ENCODE assay signal across 12 mouse cellular contexts in the genomic region with DNA sequence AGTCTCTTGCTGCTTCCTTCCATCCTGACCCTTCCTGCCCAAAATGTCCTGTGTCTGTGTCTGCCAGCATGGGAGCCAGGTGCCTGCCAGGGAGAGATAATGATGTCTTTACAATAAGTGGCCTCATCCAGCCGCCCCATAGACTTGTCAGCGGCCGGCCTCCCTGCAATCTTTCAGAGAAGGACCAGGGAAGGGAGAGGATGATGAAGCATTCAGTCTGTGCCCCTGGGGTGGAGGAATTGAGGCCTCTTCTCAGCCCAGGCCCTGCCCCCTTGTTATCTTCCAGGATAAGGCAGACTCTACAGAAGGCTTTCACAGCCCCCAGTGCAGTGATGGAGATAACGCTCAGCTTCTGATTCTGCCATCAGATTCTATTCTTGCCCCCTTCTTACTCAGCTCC. TPM values are rescaled to one million over a fixed set of nuclear protein-coding genes. Genes with fewer than 3 reads are reported as not detected.
DNase-seq lines count a peak whose midpoint lies in the region; ATAC-seq and TF ChIP-seq lines count a peak whose summit lies in the region.
"Had no signal": no experiment of that assay in that cellular context is flagged by ENCODE, and none has a peak within 500 bp of the region (broad histone marks: within the 10 kb centered on the region; RNA-seq: fewer than 3 reads in every experiment).

No protein-coding gene starts in this region.

- TF ChIP-seq RAD21 in MEL (IDR thresholded peaks at IDR 0.05; ENCODE audit: low read depth, low read length) = no peak

- TF ChIP-seq POLR2A in MEL (IDR thresholded peaks at IDR 0.05; ENCODE audit: control insufficient read depth in 1 of 2, insufficient read depth in 1 of 2, low read depth in 1 of 2, low read length in 2 of 2, poor library complexity in 1 of 2) = no peak

- WGBS in forebrain, embryonic 13.5 days = 52% methylated on average over 4 of the region's 4 CpGs
- 48% methylated on average over 4 of the region's 4 CpGs for WGBS in forebrain, embryonic 16.5 days
- 53% methylated on average over 4 of the region's 4 CpGs for WGBS in limb, embryonic 10.5 days
- 30% methylated on average over 4 of the region's 4 CpGs for WGBS in midbrain, embryonic 12.5 days

- H3K9ac ChIP-seq in forebrain, embryonic 13.5 days = 0 out of 2 replicates have a peak overlapping the region, but pooled peaks have one; percentile 21
- no peak overlapping the region for H3K9ac ChIP-seq in forebrain, embryonic 16.5 days (replicated peaks; ENCODE audit: low read depth, low read length)
- 0 out of 2 replicates have a peak overlapping the region, but pooled peaks have one; percentile 1 for H3K9ac ChIP-seq in MEL (ENCODE audit: control insufficient read depth, low read depth, low read length, poor library complexity, severe bottlenecking)
- H3K9ac ChIP-seq in midbrain, embryonic 12.5 days (replicated peaks) = no peak overlapping the region
- H3K9ac ChIP-seq: lung, embryonic 14.5 days had no signal

- H3K9me3 ChIP-seq in forebrain, embryonic 13.5 days (replicated peaks) = no peaks in the 10 kb centered on the region
- H3K9me3 ChIP-seq in forebrain, embryonic 16.5 days (ENCODE audit: control insufficient read depth, low read length) = no peaks in the 10 kb centered on the region
- H3K9me3 ChIP-seq in MEL (replicated peaks; ENCODE audit: insufficient read depth, low read length) = no peaks in the 10 kb centered on the region
- no peaks in the 10 kb centered on the region for H3K9me3 ChIP-seq in limb, embryonic 10.5 days (replicated peaks)
- no peaks in the 10 kb centered on the region for H3K9me3 ChIP-seq in midbrain, embryonic 12.5 days

- no peak overlapping the region for H3K4me2 ChIP-seq in forebrain, embryonic 13.5 days
- H3K4me2 ChIP-seq in forebrain, embryonic 16.5 days (ENCODE audit: low read length) = no peak overlapping the region
- H3K4me2 ChIP-seq in midbrain, embryonic 12.5 days (replicated peaks) = no peak overlapping the region
- H3K4me2 ChIP-seq: lung, embryonic 14.5 days had no signal

- peak; percentile 49 for DNase-seq in MEL (ENCODE audit: low read depth, low spot score)
- DNase-seq in limb, embryonic 10.5 days (ENCODE audit: low spot score) = no peak
- DNase-seq in thymus, postnatal 25 days = no peak
- no peak for DNase-seq in gastrocnemius, postnatal 10 days
- DNase-seq in lung, postnatal 10 days = no peak
- DNase-seq: adrenal gland, postnatal 36 days; cerebellum, postnatal 36 days; lung, embryonic 14.5 days had no signal

- no peak overlapping the region for H3K27ac ChIP-seq in forebrain, embryonic 13.5 days
- no peak overlapping the region for H3K27ac ChIP-seq in forebrain, embryonic 16.5 days (ENCODE audit: low read length)
- peak overlapping the region; percentile 68 for H3K27ac ChIP-seq in MEL (ENCODE audit: control insufficient read depth, low read depth, low read length)
- H3K27ac ChIP-seq in limb, embryonic 10.5 days = peak overlapping the region; percentile 68; the same call in 1 of the 2 replicates
- H3K27ac ChIP-seq in midbrain, embryonic 12.5 days (replicated peaks) = peak overlapping the region; percentile 60

- H3K79me2 ChIP-seq in MEL (ENCODE audit: control insufficient read depth, insufficient read depth, low read length, poor library complexity) = no peaks in the 10 kb centered on the region

- no peaks in the 10 kb centered on the region for H3K27me3 ChIP-seq in forebrain, embryonic 13.5 days
- no peaks in the 10 kb centered on the region for H3K27me3 ChIP-seq in forebrain, embryonic 16.5 days (replicated peaks; ENCODE audit: control insufficient read depth, insufficient read depth, low read length)
- no peaks in the 10 kb centered on the region for H3K27me3 ChIP-seq in MEL (ENCODE audit: control insufficient read depth in 1 of 2, insufficient read depth in 2 of 2, low read length in 2 of 2)
- H3K27me3 ChIP-seq in limb, embryonic 10.5 days (ENCODE audit: low read depth, poor library complexity, severe bottlenecking) = no peaks in the 10 kb centered on the region
- H3K27me3 ChIP-seq in midbrain, embryonic 12.5 days = no peaks in the 10 kb centered on the region
- H3K27me3 ChIP-seq: Patski had no signal

- H3K4me3 ChIP-seq in forebrain, embryonic 13.5 days = no peak overlapping the region
- H3K4me3 ChIP-seq in forebrain, embryonic 16.5 days (replicated peaks; ENCODE audit: low read length) = no peak overlapping the region
- H3K4me3 ChIP-seq in MEL (ENCODE audit: control insufficient read depth in 1 of 2, insufficient read depth in 1 of 2, low read depth in 2 of 2, low read length in 2 of 2) = no peak overlapping the region
- H3K4me3 ChIP-seq in limb, embryonic 10.5 days = no peak overlapping the region
- no peak overlapping the region for H3K4me3 ChIP-seq in midbrain, embryonic 12.5 days

- ATAC-seq in forebrain, embryonic 13.5 days = no peak
- ATAC-seq in forebrain, embryonic 16.5 days = no peak
- ATAC-seq in midbrain, embryonic 12.5 days (ENCODE audit: low FRiP score, low read depth) = 0 out of 2 replicates have a peak, but pooled peaks have one; percentile 35
- ATAC-seq: Patski had no signal

- no peak for TF ChIP-seq CTCF in MEL (IDR thresholded peaks at IDR 0.05 in 2 of 3, conservative IDR thresholded peaks at IDR 0.05 in 1 of 3; ENCODE audit: control insufficient read depth in 1 of 3, insufficient read depth in 1 of 3, low read depth in 2 of 3, low read length in 3 of 3, poor library complexity in 1 of 3, severe bottlenecking in 1 of 3)

- H3K36me3 ChIP-seq in forebrain, embryonic 13.5 days (ENCODE audit: poor library complexity, severe bottlenecking) = peaks cover 43% of the 10 kb centered on the region
- H3K36me3 ChIP-seq in forebrain, embryonic 16.5 days (ENCODE audit: control insufficient read depth, insufficient read depth) = peaks cover 2% of the 10 kb centered on the region; the same call in 1 of the 2 replicates
- peaks cover 6 to 28% of the 10 kb centered on the region in 2 experiments for H3K36me3 ChIP-seq in MEL (ENCODE audit: control insufficient read depth in 1 of 2, insufficient read depth in 2 of 2, low read length in 2 of 2)
- peaks cover 63% of the 10 kb centered on the region for H3K36me3 ChIP-seq in limb, embryonic 10.5 days
- peaks cover 54% of the 10 kb centered on the region for H3K36me3 ChIP-seq in midbrain, embryonic 12.5 days

- H3K4me1 ChIP-seq in forebrain, embryonic 13.5 days = peaks cover 18% of the 10 kb centered on the region
- H3K4me1 ChIP-seq in forebrain, embryonic 16.5 days (replicated peaks; ENCODE audit: control insufficient read depth, insufficient read depth, low read length) = peaks cover 17% of the 10 kb centered on the region
- peaks cover 23 to 37% of the 10 kb centered on the region in 2 experiments for H3K4me1 ChIP-seq in MEL (ENCODE audit: control insufficient read depth in 1 of 2, insufficient read depth in 2 of 2, low read length in 2 of 2)
- H3K4me1 ChIP-seq in limb, embryonic 10.5 days = peaks cover 36% of the 10 kb centered on the region
- H3K4me1 ChIP-seq in midbrain, embryonic 12.5 days = peaks cover 19% of the 10 kb centered on the region

- peak; percentile 53 to 73; a peak in 3 of 4 replicates for TF ChIP-seq EP300 in MEL (IDR thresholded peaks at IDR 0.05; ENCODE audit: low read depth in 1 of 2, low read length in 2 of 2)

TF ChIP-seq in MEL, 35 proteins besides CTCF, POLR2A, EP300 and RAD21 (continues in another document):
- TF ChIP-seq TCF12 (IDR thresholded peaks at IDR 0.05; ENCODE audit: low read depth, low read length) = peak; percentile 73; the same call in 1 of the 2 replicates

RNA-seq across cellular contexts. Expression of gene Mknk1, which starts 17.3 kb away (rescaled TPM):
- polyA plus RNA-seq in forebrain, embryonic 13.5 days (2015; fragmentation: Nextera tagmentation; extraction: Ambion mirVana) = 21.7 and 23.0 TPM in 2 replicates
- polyA plus RNA-seq in forebrain, embryonic 16.5 days (2015; fragmentation: Nextera tagmentation; extraction: Ambion mirVana) = 25.4 and 27.9 TPM in 2 replicates
- 24.0 and 25.8 TPM in 2 replicates for total RNA-seq in MEL (2012; rRNA removed)
- polyA plus RNA-seq in MEL (2012; ENCODE audit: insufficient read depth in 1 of 2, insufficient read length in 2 of 2, low read depth in 1 of 2, low replicate concordance in 2 of 2, missing spikeins in 1 of 2) = 10 to 100 TPM in 1 of 2 experiments, not detected in 1; 38.5 TPM
- 23.1 and 29.6 TPM in 2 replicates for polyA plus RNA-seq in limb, embryonic 10.5 days (2016; fragmentation: Nextera tagmentation; extraction: Ambion mirVana)
- 28.0 and 30.1 TPM in 2 replicates for polyA plus RNA-seq in midbrain, embryonic 12.5 days (2016; fragmentation: Nextera tagmentation; extraction: Ambion mirVana)
- 10 to 100 TPM; 28.9 to 30.6 TPM for total RNA-seq in gastrocnemius, postnatal 10 days (2021)

RNA-seq across cellular contexts. Expression of gene Kncn, which starts 27.9 kb away (rescaled TPM):
- 0.09 TPM in 1 of 2 replicates, not detected in the other for polyA plus RNA-seq in forebrain, embryonic 13.5 days (2015; fragmentation: Nextera tagmentation; extraction: Ambion mirVana)
- 0.18 TPM in 1 of 2 replicates, not detected in the other for polyA plus RNA-seq in forebrain, embryonic 16.5 days (2015; fragmentation: Nextera tagmentation; extraction: Ambion mirVana)
- not detected in 2 replicates for total RNA-seq in MEL (2012; rRNA removed)
- polyA plus RNA-seq in MEL (2012; ENCODE audit: insufficient read depth in 1 of 2, insufficient read length in 2 of 2, low read depth in 1 of 2, low replicate concordance in 2 of 2, missing spikeins in 1 of 2) = not detected
- not detected in 2 replicates for polyA plus RNA-seq in limb, embryonic 10.5 days (2016; fragmentation: Nextera tagmentation; extraction: Ambion mirVana)
- polyA plus RNA-seq in midbrain, embryonic 12.5 days (2016; fragmentation: Nextera tagmentation; extraction: Ambion mirVana) = not detected in 2 replicates
- not detected for total RNA-seq in gastrocnemius, postnatal 10 days (2021)
- total RNA-seq: adrenal gland, postnatal 36 days had no signal
- polyA plus RNA-seq: lung, embryonic 14.5 days; Patski had no signal

RNA-seq across cellular contexts. Expression of gene Mob3c, which starts 28.4 kb away (rescaled TPM):
- 3.8 and 4.9 TPM in 2 replicates for polyA plus RNA-seq in forebrain, embryonic 13.5 days (2015; fragmentation: Nextera tagmentation; extraction: Ambion mirVana)
- polyA plus RNA-seq in forebrain, embryonic 16.5 days (2015; fragmentation: Nextera tagmentation; extraction: Ambion mirVana) = 4.6 and 6.0 TPM in 2 replicates
- total RNA-seq in MEL (2012; rRNA removed) = 11.2 and 17.7 TPM in 2 replicates
- polyA plus RNA-seq in MEL (2012; ENCODE audit: insufficient read depth in 1 of 2, insufficient read length in 2 of 2, low read depth in 1 of 2, low replicate concordance in 2 of 2, missing spikeins in 1 of 2) = 1 to 10 TPM in 1 of 2 experiments, not detected in 1; 9.5 TPM
- 4.4 and 6.5 TPM in 2 replicates for polyA plus RNA-seq in limb, embryonic 10.5 days (2016; fragmentation: Nextera tagmentation; extraction: Ambion mirVana)
- polyA plus RNA-seq in midbrain, embryonic 12.5 days (2016; fragmentation: Nextera tagmentation; extraction: Ambion mirVana) = 4.6 and 6.3 TPM in 2 replicates
- 1 to 10 TPM; 4.8 to 5.6 TPM for total RNA-seq in gastrocnemius, postnatal 10 days (2021)

RNA-seq across cellular contexts. Expression of gene 6430628N08Rik, which starts 34.2 kb away (rescaled TPM):
- polyA plus RNA-seq in forebrain, embryonic 13.5 days (2015; fragmentation: Nextera tagmentation; extraction: Ambion mirVana) = 0.25 TPM in 1 of 2 replicates, not detected in the other
- polyA plus RNA-seq in forebrain, embryonic 16.5 days (2015; fragmentation: Nextera tagmentation; extraction: Ambion mirVana) = 0.15 and 0.47 TPM in 2 replicates
- total RNA-seq in MEL (2012; rRNA removed) = not detected in 2 replicates
- not detected for polyA plus RNA-seq in MEL (2012; ENCODE audit: insufficient read depth in 1 of 2, insufficient read length in 2 of 2, low read depth in 1 of 2, low replicate concordance in 2 of 2, missing spikeins in 1 of 2)
- polyA plus RNA-seq in limb, embryonic 10.5 days (2016; fragmentation: Nextera tagmentation; extraction: Ambion mirVana) = 0.11 TPM in 1 of 2 replicates, not detected in the other
- 0.42 and 0.50 TPM in 2 replicates for polyA plus RNA-seq in midbrain, embryonic 12.5 days (2016; fragmentation: Nextera tagmentation; extraction: Ambion mirVana)
- not detected for total RNA-seq in gastrocnemius, postnatal 10 days (2021)
- total RNA-seq: adrenal gland, postnatal 36 days had no signal
- polyA plus RNA-seq: lung, embryonic 14.5 days; Patski had no signal

Comparison
In these comparisons a context has a peak if more than half of its experiments do, and no peak if none do; other contexts are left out.
1. H3K9ac ChIP-seq: peak in forebrain, embryonic 13.5 days (single experiment) and MEL (single experiment); none in forebrain, embryonic 16.5 days (single experiment) and midbrain, embryonic 12.5 days (single experiment).
2. H3K27ac ChIP-seq: peak in MEL (single experiment), limb, embryonic 10.5 days (single experiment) and midbrain, embryonic 12.5 days (single experiment); none in forebrain, embryonic 13.5 days (single experiment) and forebrain, embryonic 16.5 days (single experiment).